Mouse (Mus musculus) liver, embryonic 11.5 days (tissue): ENCODE measurements at regions not wholly inside any gene's neighbourhood (a gene's known extent, or its start where the extent isn't known, plus 50 kb on each side); places are given as distances from the start of the nearest gene placed in this dataset.

Experiments used
- ATAC-seq: fragments of 200-750 bp; cut with Nextera tagmentation; replicated peaks from 2 replicates; pipeline ENCODE4 v1.8.0; 2017; ENCODE audit warnings: moderate number of reproducible peaks, mild to moderate bottlenecking, moderate TSS enrichment, moderate library complexity; ENCODE audit not compliant: low FRiP score
- DNase-seq: peaks from one replicate; pipeline ENCODE4 v3.0.0-alpha.2; 2017; ENCODE audit warnings: low spot score
- H3K27ac ChIP-seq: fragments of 300-500 bp; sonication (generic); 2 replicates; pipeline ENCODE4 v1.5.1; 2014; ENCODE audit warnings: mild to moderate bottlenecking, low read depth, low read length, control low read depth
- H3K27me3 ChIP-seq: fragments of 300-500 bp; sonication (generic); replicated peaks from 2 replicates; pipeline ENCODE4 v1.6.1; 2014; ENCODE audit warnings: low read length, mixed read lengths; ENCODE audit not compliant: control insufficient read depth, insufficient read depth
- H3K36me3 ChIP-seq: fragments of 300-500 bp; sonication (generic); 2 replicates; pipeline ENCODE4 v1.6.1; 2014; ENCODE audit warnings: mild to moderate bottlenecking, low read length, moderate library complexity, mixed read lengths; ENCODE audit not compliant: control insufficient read depth, insufficient read depth
- H3K4me1 ChIP-seq: fragments of 300-500 bp; sonication (generic); replicated peaks from 2 replicates; pipeline ENCODE4 v1.6.1; 2014; ENCODE audit warnings: low read length, mixed read lengths; ENCODE audit not compliant: control insufficient read depth, insufficient read depth
- H3K4me2 ChIP-seq: fragments of 300-500 bp; sonication (generic); 2 replicates; pipeline ENCODE4 v1.6.1; 2014; ENCODE audit warnings: mild to moderate bottlenecking, control low read depth, moderate library complexity
- H3K4me3 ChIP-seq: fragments of 300-500 bp; sonication (generic); 2 replicates; pipeline ENCODE4 v1.5.1; 2014; ENCODE audit warnings: low read depth, low read length, control low read depth
- H3K9ac ChIP-seq: fragments of 300-500 bp; sonication (generic); 2 replicates; pipeline ENCODE4 v1.6.1; 2014; ENCODE audit warnings: low read depth, low read length, control low read depth
- H3K9me3 ChIP-seq: fragments of 300-500 bp; sonication (generic); 2 replicates; pipeline ENCODE4 v1.6.1; 2016; ENCODE audit warnings: low read length, inconsistent platforms, mixed read lengths; ENCODE audit not compliant: control insufficient read depth
- WGBS: fragments of 180-500 bp; shearing (Covaris S2); extraction: QIAGEN DNeasy Blood & Tissue Kit; methylation state at CpG from one replicate; pipeline ENCODE4 v1.1.7; 2014; 5-methylcytosine and 5-hydroxymethylcytosine counted together

GRCm38 (mm10) chr10:122230746-122231145, 133.6 kb upstream of the Rxylt1 start:
- no peak overlapping the region for H3K27ac ChIP-seq
- WGBS = 62% methylated on average over 11 of the region's 11 CpGs
- no peak; the same call in 1 of the 2 replicates for ATAC-seq

DNA sequence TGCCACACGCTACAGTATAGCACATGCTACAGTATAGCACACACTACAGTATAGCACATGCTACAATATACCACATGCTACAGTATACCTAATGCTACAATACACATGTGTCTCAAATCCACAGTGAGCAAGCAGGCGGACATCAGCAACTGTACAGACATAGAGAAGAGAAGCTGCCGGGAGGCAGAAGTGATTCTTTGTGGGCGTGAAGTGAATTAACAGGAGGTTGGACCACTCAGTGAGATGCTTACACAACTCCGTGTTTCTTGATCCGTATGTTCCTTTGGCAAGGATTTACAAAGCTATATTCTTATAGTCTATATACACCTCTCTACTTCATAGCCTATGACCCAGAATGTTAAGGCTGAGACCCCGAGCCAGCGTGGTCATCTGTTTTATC, 128.5 kb upstream of the Rxylt1 start:
- Histone ChIP-seq H3K9ac (no peak overlapping the region), H3K4me2 (no peak overlapping the region), H3K4me1 (no peaks in the 10 kb centered on the region; the same call in 1 of the 2 replicates), H3K27ac (no peak overlapping the region), H3K9me3 (no peaks in the 10 kb centered on the region), H3K4me3 (no peak overlapping the region), H3K36me3 (no peaks in the 10 kb centered on the region), H3K27me3 (no peaks in the 10 kb centered on the region)
- DNase-seq = no peak
- WGBS = 89% methylated on average over 8 of the region's 8 CpGs
- ATAC-seq = no peak

More at GRCm38 (mm10) chr10:122230746-122231145, 133.6 kb upstream of the Rxylt1 start:
- Histone ChIP-seq H3K9ac (no peak overlapping the region), H3K4me3 (no peak overlapping the region), H3K4me2 (no peak overlapping the region), H3K4me1 (no peaks in the 10 kb centered on the region; the same call in 1 of the 2 replicates), H3K27me3 (no peaks in the 10 kb centered on the region), H3K9me3 (no peaks in the 10 kb centered on the region), H3K36me3 (no peaks in the 10 kb centered on the region)
- DNase-seq = no peak

GRCm38 (mm10) chr10:122223076-122223475, 125.9 kb upstream of the Rxylt1 start:
- no peaks in the 10 kb centered on the region for H3K27me3 ChIP-seq
- no peak overlapping the region for H3K4me2 ChIP-seq
- DNase-seq = no peak
- ATAC-seq = no peak
- no peak overlapping the region for H3K27ac ChIP-seq
- H3K36me3 ChIP-seq = no peaks in the 10 kb centered on the region
- no peaks in the 10 kb centered on the region for H3K9me3 ChIP-seq
- H3K9ac ChIP-seq = no peak overlapping the region
- H3K4me1 ChIP-seq = no peaks in the 10 kb centered on the region
- WGBS = 89% methylated on average over 3 of the region's 3 CpGs
- no peak overlapping the region for H3K4me3 ChIP-seq

GRCm38 (mm10) chr10:122217594-122217993, 120.4 kb upstream of the Rxylt1 start:
- Histone ChIP-seq H3K4me3 (no peak overlapping the region), H3K36me3 (no peaks in the 10 kb centered on the region), H3K4me1 (no peaks in the 10 kb centered on the region), H3K4me2 (no peak overlapping the region), H3K9ac (no peak overlapping the region), H3K27me3 (no peaks in the 10 kb centered on the region), H3K27ac (no peak overlapping the region), H3K9me3 (no peaks in the 10 kb centered on the region)
- ATAC-seq = no peak
- WGBS = 81% methylated on average over 4 of the region's 4 CpGs
- no peak for DNase-seq

DNA sequence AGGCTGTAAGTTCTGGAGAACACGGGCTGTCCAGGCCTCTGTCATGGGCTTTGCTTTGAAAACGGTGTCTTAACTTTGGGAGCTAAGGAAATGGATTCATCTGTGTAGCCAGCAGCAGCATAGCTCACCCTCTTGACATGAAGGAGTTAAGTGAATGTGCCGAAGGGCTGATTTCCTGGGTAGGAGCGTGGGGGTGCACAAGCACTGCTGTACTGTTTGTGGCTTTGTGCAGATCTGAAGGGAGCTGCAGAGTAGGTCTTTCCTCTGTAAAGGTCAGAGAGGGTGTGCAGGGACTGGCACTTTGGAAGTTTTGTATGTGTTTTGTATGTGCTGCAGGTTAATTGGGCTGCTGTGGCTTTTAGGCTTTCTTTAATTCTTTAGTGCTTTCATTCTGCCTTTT, 102.6 kb upstream of the Rxylt1 start:
- H3K4me1 ChIP-seq = 0 out of 2 replicates have a peak, but pooled peaks cover 3% of the 10 kb centered on the region
- no peak; the same call in 1 of the 2 replicates for ATAC-seq
- no peak overlapping the region for H3K9ac ChIP-seq
- H3K27ac ChIP-seq = no peak overlapping the region
- 40% methylated on average over 4 of the region's 4 CpGs for WGBS
- H3K27me3 ChIP-seq = no peaks in the 10 kb centered on the region
- no peaks in the 10 kb centered on the region for H3K36me3 ChIP-seq
- H3K4me3 ChIP-seq = no peak overlapping the region
- no peaks in the 10 kb centered on the region for H3K9me3 ChIP-seq
- H3K4me2 ChIP-seq = no peak overlapping the region
- no peak for DNase-seq

DNA sequence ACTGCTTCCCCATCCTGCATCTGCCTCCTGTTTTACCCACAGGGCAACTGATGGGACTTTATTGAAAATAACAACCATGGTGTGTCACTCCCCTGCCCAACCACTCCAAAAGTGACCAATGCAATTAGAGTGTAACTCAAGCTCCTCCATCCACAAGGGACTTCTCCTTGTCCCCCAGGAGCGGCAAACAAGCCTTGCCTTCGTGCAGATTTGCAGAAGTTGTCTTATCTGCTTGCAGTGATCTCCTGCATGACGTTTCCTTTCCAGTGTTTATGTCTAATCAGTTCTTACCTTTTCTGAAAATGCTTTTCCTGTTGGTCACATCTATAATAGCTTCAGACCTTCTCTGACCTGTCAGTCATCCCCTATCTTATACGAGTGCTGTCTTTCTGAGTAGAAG, 100.5 kb upstream of the Rxylt1 start:
- Histone ChIP-seq H3K4me2 (no peak overlapping the region), H3K4me3 (no peak overlapping the region), H3K9ac (no peak overlapping the region), H3K27ac (no peak overlapping the region), H3K27me3 (no peaks in the 10 kb centered on the region), H3K9me3 (no peaks in the 10 kb centered on the region), H3K4me1 (0 out of 2 replicates have a peak, but pooled peaks cover 3% of the 10 kb centered on the region), H3K36me3 (no peaks in the 10 kb centered on the region)
- DNase-seq = no peak
- WGBS = 41% methylated on average over 4 of the region's 4 CpGs
- no peak for ATAC-seq

GRCm38 (mm10) chr10:122194139-122194538, 97.0 kb upstream of the Rxylt1 start:
- no peak overlapping the region for H3K4me2 ChIP-seq
- H3K4me1 ChIP-seq = no peaks in the 10 kb centered on the region
- no peaks in the 10 kb centered on the region for H3K36me3 ChIP-seq
- 88% methylated on average over 9 of the region's 9 CpGs for WGBS
- ATAC-seq = no peak
- DNase-seq = no peak
- no peaks in the 10 kb centered on the region for H3K27me3 ChIP-seq
- no peak overlapping the region for H3K4me3 ChIP-seq
- H3K9me3 ChIP-seq = no peaks in the 10 kb centered on the region
- no peak overlapping the region for H3K9ac ChIP-seq
- H3K27ac ChIP-seq = no peak overlapping the region

GRCm38 (mm10) chr10:122193343-122193742, 96.2 kb upstream of the Rxylt1 start:
- Histone ChIP-seq H3K27me3 (no peaks in the 10 kb centered on the region), H3K36me3 (no peaks in the 10 kb centered on the region), H3K9me3 (no peaks in the 10 kb centered on the region), H3K4me3 (no peak overlapping the region), H3K4me2 (no peak overlapping the region), H3K4me1 (no peaks in the 10 kb centered on the region), H3K27ac (no peak overlapping the region), H3K9ac (no peak overlapping the region)
- no peak for ATAC-seq
- WGBS = 87% methylated on average over 5 of the region's 5 CpGs
- no peak for DNase-seq

DNA sequence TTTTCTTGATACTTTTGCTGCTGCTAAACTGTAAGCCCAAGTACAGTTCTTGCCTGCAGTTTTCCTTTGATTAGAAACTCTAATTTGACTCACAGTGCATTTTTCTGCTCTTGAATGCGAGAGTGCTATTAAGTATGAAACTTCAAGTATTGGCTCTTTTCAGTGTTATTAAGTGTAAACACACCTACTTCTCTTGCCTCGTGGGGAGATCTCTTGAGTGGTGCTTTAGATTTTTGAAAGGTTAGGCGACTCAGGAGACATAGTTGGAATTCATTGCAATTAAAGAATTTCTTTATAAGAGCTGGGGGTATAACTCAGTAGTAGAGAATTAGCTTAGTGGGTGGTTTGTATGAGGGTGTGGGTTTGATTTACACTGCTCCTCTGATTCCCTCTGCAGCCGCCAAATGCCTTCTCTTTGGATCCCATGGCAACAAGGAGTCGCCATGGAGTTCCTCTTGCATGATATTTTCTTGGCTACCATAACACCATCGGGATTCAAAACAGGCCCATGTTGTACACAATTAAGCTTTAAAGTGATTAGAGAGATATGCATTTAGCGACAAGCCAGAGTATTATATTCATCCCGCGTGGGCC, 88.1 kb upstream of the Rxylt1 start:
- H3K4me2 ChIP-seq = no peak overlapping the region
- ATAC-seq = no peak
- H3K27me3 ChIP-seq = no peaks in the 10 kb centered on the region
- H3K4me3 ChIP-seq = no peak overlapping the region
- no peak overlapping the region for H3K9ac ChIP-seq
- DNase-seq = no peak
- WGBS = 84% methylated on average over 9 of the region's 9 CpGs
- H3K36me3 ChIP-seq = no peaks in the 10 kb centered on the region
- no peaks in the 10 kb centered on the region for H3K9me3 ChIP-seq
- H3K27ac ChIP-seq = no peak overlapping the region
- H3K4me1 ChIP-seq = no peaks in the 10 kb centered on the region
